Mouse (Mus musculus) urinary bladder, postnatal 14 days (tissue): ENCODE data around the gene Mypn.

Experiments used
- DNase-seq: peaks from one replicate; pipeline ENCODE4 v3.0.0; 2021; ENCODE audit warnings: low spot score

Mypn gene

GRCm38 (mm10) chr10:63100657-63101056 is 103.1 kb downstream of the Mypn start:
- DNase-seq = no peak

DNA sequence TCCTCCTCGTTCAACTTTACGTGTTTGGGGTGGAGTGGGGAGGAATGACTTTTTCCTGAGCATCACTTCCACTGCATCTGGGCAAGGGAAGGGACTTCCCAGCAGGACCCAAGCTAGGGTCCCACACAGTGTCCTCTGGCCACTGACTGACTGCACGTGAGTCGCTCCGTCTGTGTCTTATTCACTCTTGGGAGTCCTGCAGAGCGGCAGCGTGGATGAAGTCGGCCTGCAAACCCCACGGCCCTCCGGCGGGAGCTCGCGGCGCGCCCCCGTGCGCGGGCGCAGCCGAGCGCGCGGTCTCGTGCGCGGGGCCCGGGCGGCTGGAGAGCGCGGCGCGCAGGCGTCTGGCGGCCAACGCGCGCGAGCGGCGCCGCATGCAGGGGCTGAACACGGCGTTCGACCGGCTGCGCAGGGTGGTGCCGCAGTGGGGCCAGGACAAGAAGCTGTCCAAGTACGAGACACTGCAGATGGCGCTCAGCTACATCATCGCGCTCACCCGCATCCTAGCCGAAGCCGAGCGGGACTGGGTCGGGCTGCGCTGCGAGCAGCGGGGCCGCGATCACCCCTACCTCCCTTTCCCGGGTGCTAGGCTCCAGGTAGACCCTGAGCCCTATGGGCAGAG is 103.7 kb downstream of the Mypn start:
- peak; percentile 44 for DNase-seq

- DNase-seq = no peak
Observed at GRCm38 (mm10) chr10:63099521-63099920, 104.2 kb downstream of the Mypn start, which contains the start of gene Atoh7. TSS of gene Atoh7 (plus strand) at chr10:63099651.

DNA sequence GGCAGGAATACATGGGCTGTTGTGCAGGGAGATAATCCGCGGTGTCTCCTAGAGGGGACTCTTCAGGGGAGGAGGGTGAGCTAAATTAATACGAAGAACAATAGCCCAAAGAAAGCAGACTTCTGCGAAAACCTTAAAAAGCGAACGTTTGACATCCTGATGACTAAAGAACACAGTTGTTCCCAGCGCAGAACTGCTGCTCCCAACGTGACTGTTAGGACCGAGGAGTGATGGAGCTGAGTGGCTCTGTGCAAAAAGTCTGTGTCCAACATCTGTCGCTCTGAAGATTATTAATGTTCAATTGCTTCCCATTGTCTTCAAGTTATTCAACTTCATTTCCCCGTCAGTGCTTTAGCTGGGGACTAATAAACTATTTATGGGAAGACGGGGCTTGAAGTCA is 105.6 kb downstream of the Mypn start:
- no peak for DNase-seq

DNA sequence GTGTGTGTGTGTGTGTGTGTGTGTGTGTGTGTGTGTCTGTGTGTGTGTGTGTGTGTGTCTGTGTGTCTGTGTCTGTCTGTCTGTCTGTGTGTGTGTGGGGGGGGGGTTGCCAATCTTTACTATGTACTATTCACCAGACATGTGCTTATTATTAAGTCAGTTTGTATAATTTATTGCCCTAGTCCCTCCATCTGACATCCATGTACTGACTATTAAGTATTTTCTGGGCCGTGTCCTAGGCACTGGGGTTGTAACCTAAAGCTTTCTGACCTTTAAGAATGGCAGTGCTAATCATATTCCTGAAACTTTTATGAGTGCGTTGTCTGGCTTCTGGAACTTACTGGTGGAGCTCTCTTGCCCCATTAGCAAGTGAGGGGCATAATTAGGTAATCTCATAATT is 107.0 kb downstream of the Mypn start:
- DNase-seq = no peak

- no peak for DNase-seq
Observed at GRCm38 (mm10) chr10:63092616-63093550, 110.9 kb downstream of the Mypn start.

- DNase-seq = no peak
Observed at GRCm38 (mm10) chr10:63091915-63092314, 111.8 kb downstream of the Mypn start.

GRCm38 (mm10) chr10:63089758-63090571 is 113.8 kb downstream of the Mypn start:
- DNase-seq = no peak

DNA sequence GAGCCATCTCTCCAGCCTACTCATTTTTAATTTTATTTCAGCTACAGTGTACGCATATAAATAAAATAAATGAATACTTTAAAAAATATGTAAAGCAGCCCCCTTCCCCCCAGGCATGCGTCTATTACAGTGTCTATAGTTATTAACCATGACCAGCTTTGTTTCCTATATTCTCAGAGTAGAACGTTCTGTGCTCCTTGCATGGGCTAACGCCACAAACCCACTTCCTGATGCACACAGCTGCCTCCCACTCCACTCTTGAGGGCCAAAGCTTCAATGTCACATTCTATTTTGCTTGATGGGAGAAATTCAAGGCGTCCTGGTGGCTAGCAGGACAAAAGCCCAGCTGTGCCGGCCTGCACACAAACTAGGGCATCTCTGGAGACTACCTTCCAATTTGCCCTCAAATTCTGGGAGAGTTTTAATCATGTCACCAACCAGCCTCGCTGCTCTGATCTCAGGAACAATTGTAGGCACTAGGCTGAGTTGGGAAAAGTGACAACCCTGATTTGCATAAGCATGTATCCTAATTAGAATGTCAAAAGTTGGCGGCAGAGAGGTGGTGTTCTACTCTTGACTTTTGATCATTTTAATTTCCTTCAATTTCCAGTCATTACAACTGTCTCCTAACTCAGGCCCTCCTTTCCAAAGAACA is 114.5 kb downstream of the Mypn start:
- DNase-seq = no peak

DNA sequence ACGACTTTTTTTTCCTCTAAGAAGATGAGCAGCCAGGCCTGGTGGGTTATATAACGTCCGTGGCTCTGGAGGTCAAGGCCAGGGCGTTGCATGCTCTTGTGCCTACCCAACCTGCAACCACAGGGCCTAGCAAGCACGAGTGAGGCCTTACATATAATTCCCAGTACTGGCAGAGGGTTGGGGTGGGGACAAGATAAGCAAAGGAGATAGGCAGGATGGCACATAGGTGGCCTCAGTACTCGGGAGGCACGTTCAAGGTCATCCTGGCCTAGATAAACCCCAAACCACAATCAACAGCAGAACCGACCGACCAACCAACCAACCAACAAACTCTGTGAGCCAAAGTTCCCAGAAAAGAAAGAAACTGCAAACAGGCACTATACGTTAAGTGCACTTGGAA is 117.4 kb downstream of the Mypn start:
- DNase-seq = no peak

DNA sequence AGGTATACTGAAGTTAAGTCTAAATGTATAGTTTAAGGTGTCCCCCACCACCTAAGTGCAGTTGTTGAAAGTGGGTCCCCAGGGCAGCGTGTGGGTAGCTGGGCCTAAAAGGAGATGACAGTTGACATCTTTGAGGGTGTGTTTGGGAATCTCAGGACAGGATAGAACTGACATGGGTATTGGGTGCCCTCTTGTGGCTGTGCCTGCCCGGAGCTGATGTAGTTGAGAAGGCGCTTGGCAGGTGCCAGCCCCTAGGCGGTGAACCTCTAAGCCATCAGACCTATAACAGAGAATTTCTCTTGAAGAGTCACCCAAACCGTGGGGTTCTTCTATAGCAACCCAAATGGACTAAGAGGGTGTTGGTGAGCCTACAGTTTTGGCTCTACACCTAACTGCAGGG is 137.8 kb downstream of the Mypn start:
- peak; percentile 80 for DNase-seq
